Mouse (Mus musculus): ENCODE results near the gene Arhgdia.

DNA sequence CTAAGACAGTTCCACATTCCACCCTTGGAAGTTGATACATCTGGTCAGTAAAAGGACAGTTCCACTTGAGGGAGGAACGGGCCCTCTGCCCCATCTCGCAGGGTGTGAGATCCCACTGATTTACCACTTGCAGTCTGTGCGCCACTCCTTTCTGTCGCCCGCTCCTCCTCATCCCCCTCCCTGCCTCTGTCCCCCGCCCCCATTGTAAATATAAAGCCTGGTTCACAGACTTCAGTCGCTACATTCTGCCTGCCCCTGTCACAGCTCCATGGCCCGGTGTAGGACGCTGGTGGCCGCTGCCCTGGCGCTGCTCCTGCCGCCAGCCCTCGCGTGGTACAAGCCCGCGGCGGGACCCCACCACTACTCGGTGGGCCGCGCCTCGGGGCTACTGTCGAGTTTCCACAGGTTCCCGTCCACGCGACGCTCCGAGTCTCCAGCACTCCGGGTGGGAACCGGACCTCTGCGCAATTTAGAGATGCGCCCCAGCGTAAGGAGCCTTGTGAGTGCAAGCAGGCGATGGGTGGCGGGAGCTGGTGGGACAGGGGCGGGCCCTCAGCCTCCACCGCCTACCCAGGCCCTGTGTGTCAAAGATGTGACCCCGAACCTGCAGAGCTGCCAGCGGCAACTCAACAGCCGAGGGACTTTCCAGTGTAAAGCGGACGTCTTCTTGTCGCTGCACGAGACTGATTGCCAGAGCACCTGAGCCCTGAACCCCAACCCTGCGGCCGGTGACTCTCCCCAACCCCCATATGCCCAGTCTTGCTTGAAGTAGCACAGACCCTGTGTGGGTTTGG lies 27.0 kb upstream of the Arhgdia start, which contains the start of gene Npb:
- no peak for TF ChIP-seq CTCF (conservative IDR thresholded peaks at IDR 0.05; ENCODE audit: low read length)
- no peak for TF ChIP-seq NANOG (IDR thresholded peaks at IDR 0.05; ENCODE audit: borderline replicate concordance, low read length)
